Mouse (Mus musculus) thymus, postnatal 14 days (tissue): ENCODE measurements around the gene Nrl.

ENCODE experiments used
- DNase-seq: peaks from one replicate; pipeline ENCODE4 v3.0.0; 2021

Nrl gene

GRCm38 (mm10) chr14:55527940-55528339 lies 3.2 kb upstream of the Nrl start:
- peak; percentile 31 for DNase-seq

GRCm38 (mm10) chr14:55526674-55527073 lies 1.9 kb upstream of the Nrl start:
- no peak for DNase-seq

GRCm38 (mm10) chr14:55524062-55524461 lies 719 bp downstream of the Nrl start:
- no peak for DNase-seq

GRCm38 (mm10) chr14:55520451-55521361 lies 4.1 kb downstream of the Nrl start:
- no peak for DNase-seq

- no peak for DNase-seq
Observed at GRCm38 (mm10) chr14:55519604-55520003, 5.2 kb downstream of the Nrl start.

GRCm38 (mm10) chr14:55518897-55519296 lies 5.9 kb downstream of the Nrl start:
- DNase-seq = no peak

GRCm38 (mm10) chr14:55515846-55516245 lies 8.9 kb downstream of the Nrl start:
- DNase-seq = no peak

GRCm38 (mm10) chr14:55513927-55514326 lies 10.9 kb downstream of the Nrl start:
- DNase-seq = no peak

GRCm38 (mm10) chr14:55511037-55511436 lies 13.7 kb downstream of the Nrl start:
- DNase-seq = no peak

- no peak for DNase-seq
Observed at GRCm38 (mm10) chr14:55510125-55510731, 14.6 kb downstream of the Nrl start, which contains the start of gene Cpne6. TSS of gene Cpne6 (plus strand) at chr14:55510445.

- no peak for DNase-seq
Observed at GRCm38 (mm10) chr14:55509540-55509939, 15.2 kb downstream of the Nrl start.

GRCm38 (mm10) chr14:55507801-55508200 lies 17.0 kb downstream of the Nrl start:
- no peak for DNase-seq

- no peak for DNase-seq
Observed at GRCm38 (mm10) chr14:55505612-55506011, 19.2 kb downstream of the Nrl start.

GRCm38 (mm10) chr14:55497449-55497821 lies 27.3 kb downstream of the Nrl start:
- peak; percentile 88 for DNase-seq

- no peak for DNase-seq
Observed at GRCm38 (mm10) chr14:55496761-55497448, 27.9 kb downstream of the Nrl start.

GRCm38 (mm10) chr14:55495509-55496240 lies 29.1 kb downstream of the Nrl start:
- DNase-seq = no peak

- no peak for DNase-seq
Observed at GRCm38 (mm10) chr14:55492103-55492502, 32.7 kb downstream of the Nrl start.

- peak; percentile 47 for DNase-seq
Observed at GRCm38 (mm10) chr14:55491291-55491833, 33.4 kb downstream of the Nrl start.

GRCm38 (mm10) chr14:55490361-55491201 lies 34.2 kb downstream of the Nrl start, which contains the start of gene Carmil3:
TSS of gene Carmil3 (plus strand) at chr14:55490651.
- peak; percentile 82 for DNase-seq

- DNase-seq = no peak
Observed at GRCm38 (mm10) chr14:55486836-55487235, 37.9 kb downstream of the Nrl start.

GRCm38 (mm10) chr14:55484430-55485085 lies 40.2 kb downstream of the Nrl start:
- DNase-seq = no peak
